Mouse (Mus musculus) CH12F3 (cell line): ENCODE results near the gene Dnah7b.
"Not testable (repeated sequence)": the region's sequence is repeated elsewhere in the genome, so short reads cannot be mapped to it uniquely, and the experiment has no call there.

ENCODE experiments used
- in situ Hi-C: fragments of 300-500 bp; cut with MboI; formaldehyde crosslinking; loops from 2 replicates; pipeline ENCODE4 v1.14.3; 2020; ENCODE audit warnings: low sequenced_read_pairs

Dnah7b gene

GRCm38 (mm10) chr1:46066015-46066414 lies at the start of gene Dnah7b:
Dnah7b (plus strand) TSS chr1:46066315.
- in situ Hi-C loops, result no loop called here

GRCm38 (mm10) chr1:46018382-46018977 lies 47.6 kb upstream of the Dnah7b start:
- in situ Hi-C loops, result no loop called here

- in situ Hi-C loops, result loop anchor here (10.0 kb wide), 1 partner anchor 197 kb away; no protein-coding TSS in a partner anchor
Measured at GRCm38 (mm10) chr1:46022262-46022661, 43.9 kb upstream of the Dnah7b start.

GRCm38 (mm10) chr1:46031993-46032555 lies 34.0 kb upstream of the Dnah7b start:
- in situ Hi-C loops, result no loop called here

GRCm38 (mm10) chr1:46048188-46048587 lies 17.9 kb upstream of the Dnah7b start:
- in situ Hi-C loops, result no loop called here

- in situ Hi-C loops, result no loop called here
Measured at GRCm38 (mm10) chr1:46066484-46067251, 553 bp downstream of the Dnah7b start.

GRCm38 (mm10) chr1:46068787-46069186 lies 2.7 kb downstream of the Dnah7b start:
- in situ Hi-C loops, result not testable (repeated sequence)

GRCm38 (mm10) chr1:46077891-46078290 lies 11.8 kb downstream of the Dnah7b start:
- in situ Hi-C loops, result no loop called here

- in situ Hi-C loops, result no loop called here
Measured at GRCm38 (mm10) chr1:46100484-46100883, 34.4 kb downstream of the Dnah7b start.

- in situ Hi-C loops, result not testable (repeated sequence)
Measured at GRCm38 (mm10) chr1:46112606-46113005, 46.5 kb downstream of the Dnah7b start.

- in situ Hi-C loops, result not testable (repeated sequence)
Measured at GRCm38 (mm10) chr1:46117179-46117578, 51.1 kb downstream of the Dnah7b start.

GRCm38 (mm10) chr1:46128058-46128457 lies 61.9 kb downstream of the Dnah7b start:
- in situ Hi-C loops, result no loop called here

- in situ Hi-C loops, result not testable (repeated sequence)
Measured at GRCm38 (mm10) chr1:46196835-46197234, 130.7 kb downstream of the Dnah7b start.

- in situ Hi-C loops, result not testable (repeated sequence)
Measured at GRCm38 (mm10) chr1:46201169-46201568, 135.1 kb downstream of the Dnah7b start.

- in situ Hi-C loops, result not testable (repeated sequence)
Measured at GRCm38 (mm10) chr1:46210014-46210588, 144.0 kb downstream of the Dnah7b start.

GRCm38 (mm10) chr1:46222704-46223103 lies 156.6 kb downstream of the Dnah7b start:
- in situ Hi-C loops, result not testable (repeated sequence)

- in situ Hi-C loops, result not testable (repeated sequence)
Measured at GRCm38 (mm10) chr1:46226136-46226535, 160.0 kb downstream of the Dnah7b start.

- in situ Hi-C loops, result not testable (repeated sequence)
Measured at GRCm38 (mm10) chr1:46268841-46269240, 202.7 kb downstream of the Dnah7b start.

- in situ Hi-C loops, result no loop called here
Measured at GRCm38 (mm10) chr1:46271927-46272326, 205.8 kb downstream of the Dnah7b start.

GRCm38 (mm10) chr1:46278057-46278910 lies 212.2 kb downstream of the Dnah7b start:
- in situ Hi-C loops, result not testable (repeated sequence)
